Comparison of ENCODE assay signal across 28 mouse cellular contexts in genomic region chrX:93968444-93968843, GRCm38 (mm10). TPM values are rescaled to one million over a fixed set of nuclear protein-coding genes. Genes with fewer than 3 reads are reported as not detected.
"Had no signal": no experiment of that assay in that cellular context is flagged by ENCODE, and none has a peak within 500 bp of the region (broad histone marks: within the 10 kb centered on the region; RNA-seq: fewer than 3 reads in every experiment).

Gene AU015836, plus strand, starts transcription at chrX:93968659.

- ATAC-seq: midbrain, embryonic 13.5 days; midbrain, embryonic 16.5 days had no signal

- H3K27me3 ChIP-seq: liver, embryonic 13.5 days; neural tube, embryonic 13.5 days had no signal

- H3K27ac ChIP-seq: kidney, embryonic 15.5 days; limb, embryonic 10.5 days; limb, embryonic 13.5 days; liver, embryonic 13.5 days; midbrain, embryonic 10.5 days; midbrain, embryonic 13.5 days; neural tube, embryonic 13.5 days had no signal

- H3K9me3 ChIP-seq: kidney, embryonic 15.5 days; limb, embryonic 10.5 days; limb, embryonic 13.5 days; liver, embryonic 13.5 days; megakaryocyte, embryonic 14.5 days; midbrain, embryonic 10.5 days; midbrain, embryonic 13.5 days; neural tube, embryonic 13.5 days had no signal

- H3K9ac ChIP-seq: kidney, embryonic 15.5 days; limb, embryonic 13.5 days; liver, embryonic 13.5 days; lung, embryonic 14.5 days; midbrain, embryonic 13.5 days; neural tube, embryonic 13.5 days had no signal

- DNase-seq: kidney, adult 2 months; kidney, postnatal 10 days; kidney, postnatal 36 days; liver, embryonic 13.5 days; lung, embryonic 14.5 days; lung, postnatal 10 days; lung, postnatal 36 days; retina, postnatal 1 day; right cerebral cortex, postnatal 25 days; spleen, adult 18-20 months; thymus, adult 2 months; thymus, postnatal 25 days had no signal

- H3K36me3 ChIP-seq: kidney, embryonic 15.5 days; limb, embryonic 10.5 days; limb, embryonic 13.5 days; liver, embryonic 13.5 days; midbrain, embryonic 10.5 days; midbrain, embryonic 13.5 days; neural tube, embryonic 13.5 days had no signal

- H3K4me1 ChIP-seq: kidney, embryonic 15.5 days; limb, embryonic 10.5 days; limb, embryonic 13.5 days; liver, embryonic 13.5 days; megakaryocyte, embryonic 14.5 days; midbrain, embryonic 10.5 days; midbrain, embryonic 13.5 days; neural tube, embryonic 13.5 days had no signal

- H3K4me2 ChIP-seq: kidney, embryonic 15.5 days; limb, embryonic 13.5 days; liver, embryonic 13.5 days; lung, embryonic 14.5 days; midbrain, embryonic 13.5 days; neural tube, embryonic 13.5 days had no signal

- H3K4me3 ChIP-seq: kidney, embryonic 15.5 days; limb, embryonic 10.5 days; limb, embryonic 13.5 days; liver, embryonic 13.5 days; megakaryocyte, embryonic 14.5 days; midbrain, embryonic 10.5 days; midbrain, embryonic 13.5 days; myocyte; neural tube, embryonic 13.5 days had no signal

RNA-seq across cellular contexts. Expression of gene AU015836, which starts in this region (rescaled TPM):
- total RNA-seq: layer of hippocampus, adult 18-20 months; layer of hippocampus, postnatal 14 days; left cerebral cortex, adult 8-10 months; left cerebral cortex, postnatal 25 days; liver, adult 2 months; monocyte, adult 5-6 weeks; neutrophil, adult 5-6 weeks had no signal
- polyA plus RNA-seq: kidney, embryonic 15.5 days; limb, embryonic 10.5 days; liver, adult 2 months; lung, embryonic 14.5 days; midbrain, embryonic 13.5 days; midbrain, embryonic 16.5 days; myocyte; neural tube, embryonic 13.5 days had no signal
